Mouse (Mus musculus) kidney, adult 2 months (tissue): ENCODE results near the gene Trio. TPM values are rescaled to one million over a fixed set of nuclear protein-coding genes. Genes with fewer than 3 reads are reported as not detected.

Source experiments
- DNase-seq: peaks from one replicate; pipeline ENCODE4 v3.0.0; 2021
- H3K27ac ChIP-seq: fragments of 200-500 bp; 2 replicates; pipeline ENCODE4 v1.5.1; 2012; ENCODE audit warnings: low read depth, low read length, control low read depth, inconsistent platforms; ENCODE audit not compliant: insufficient read depth
- H3K27me3 ChIP-seq: fragments of 200-500 bp; replicated peaks from 2 replicates; pipeline ENCODE4 v1.6.1; 2012; ENCODE audit warnings: mild to moderate bottlenecking, moderate library complexity, low read length, inconsistent platforms; ENCODE audit not compliant: control insufficient read depth, insufficient read depth
- H3K36me3 ChIP-seq: fragments of 200-500 bp; 2 replicates; pipeline ENCODE4 v1.6.1; 2012; ENCODE audit warnings: mild to moderate bottlenecking, moderate library complexity, low read length, inconsistent platforms; ENCODE audit not compliant: control insufficient read depth, insufficient read depth
- H3K4me1 ChIP-seq: fragments of 200-500 bp; 2 replicates; pipeline ENCODE4 v1.6.1; 2011; ENCODE audit warnings: low read length; ENCODE audit not compliant: control insufficient read depth, insufficient read depth
- H3K4me3 ChIP-seq: fragments of 200-500 bp; 2 replicates; pipeline ENCODE4 v1.5.1; 2011; ENCODE audit warnings: mild to moderate bottlenecking, low read depth, low read length, control low read depth; ENCODE audit not compliant: insufficient read depth
- CTCF ChIP-seq: fragments of 200-500 bp; conservative IDR thresholded peaks from 2 replicates; pipeline ENCODE4 v1.5.1; 2011; ENCODE audit warnings: low read depth, mild to moderate bottlenecking, control low read depth, low read length, moderate library complexity, mixed read lengths; ENCODE audit not compliant: insufficient read depth, insufficient read length
- POLR2A ChIP-seq: fragments of 200-500 bp; IDR thresholded peaks from one replicate; pipeline ENCODE4 v1.6.1; 2011; ENCODE audit warnings: low read depth, low read length, control low read depth
- WGBS: fragments of 180-500 bp; shearing (Covaris S2); methylation state at CpG from one replicate; pipeline ENCODE4 v1.1.7; 2018; 5-methylcytosine and 5-hydroxymethylcytosine counted together
- polyA plus RNA-seq: library from polyadenylated mRNA; depleted of rRNA; stranded (reverse); fragments of >200 nt; gene quantifications from 2 replicates; pipeline ENCODE4 v1.2.3, GENCODE M21; 2012

Trio gene
- polyA plus RNA-seq, 1 experiment, result 37.2 TPM

- DNase-seq, result no peak
- no peak overlapping the region for H3K4me3 ChIP-seq
- 91% methylated on average over 16 of the region's 16 CpGs for WGBS
- TF ChIP-seq POLR2A (no peak), CTCF (no peak)
- H3K4me1 ChIP-seq, result no peaks in the 10 kb centered on the region
- H3K27ac ChIP-seq, result no peak overlapping the region
- no peaks in the 10 kb centered on the region for H3K27me3 ChIP-seq
- no peaks in the 10 kb centered on the region for H3K36me3 ChIP-seq
These were observed 151.8 kb downstream of the Trio start for GRCm38 (mm10) chr15:27873747-27874320.

- WGBS, result 84% methylated on average over 2 of the region's 2 CpGs
- no peak for TF ChIP-seq POLR2A
- no peak for TF ChIP-seq CTCF
These were observed 153.4 kb downstream of the Trio start for GRCm38 (mm10) chr15:27872286-27872685.

GRCm38 (mm10) chr15:27871708-27872107, 153.9 kb downstream of the Trio start:
- Histone ChIP-seq H3K4me3 (no peak overlapping the region), H3K4me1 (no peaks in the 10 kb centered on the region), H3K36me3 (no peaks in the 10 kb centered on the region), H3K27me3 (no peaks in the 10 kb centered on the region), H3K27ac (no peak overlapping the region)
- no peak for DNase-seq
- TF ChIP-seq POLR2A (no peak), CTCF (no peak)
- WGBS, result 86% methylated on average over 10 of the region's 10 CpGs

More at GRCm38 (mm10) chr15:27872286-27872685, 153.4 kb downstream of the Trio start:
- no peaks in the 10 kb centered on the region for H3K36me3 ChIP-seq
- no peak overlapping the region for H3K27ac ChIP-seq
- no peaks in the 10 kb centered on the region for H3K4me1 ChIP-seq
- no peak for DNase-seq
- no peaks in the 10 kb centered on the region for H3K27me3 ChIP-seq
- no peak overlapping the region for H3K4me3 ChIP-seq

- no peak for DNase-seq
- 82% methylated on average over 13 of the region's 13 CpGs for WGBS
- Histone ChIP-seq H3K4me1 (no peaks in the 10 kb centered on the region), H3K27ac (no peak overlapping the region), H3K27me3 (no peaks in the 10 kb centered on the region), H3K4me3 (no peak overlapping the region), H3K36me3 (no peaks in the 10 kb centered on the region)
- TF ChIP-seq POLR2A, result no peak
- TF ChIP-seq CTCF, result no peak
These were observed 154.4 kb downstream of the Trio start for GRCm38 (mm10) chr15:27871260-27871659.

GRCm38 (mm10) chr15:27869001-27869400, 156.6 kb downstream of the Trio start:
- DNase-seq, result no peak
- no peaks in the 10 kb centered on the region for H3K36me3 ChIP-seq
- H3K27me3 ChIP-seq, result no peaks in the 10 kb centered on the region
- H3K4me3 ChIP-seq, result no peak overlapping the region
- TF ChIP-seq CTCF (no peak), POLR2A (no peak)
- H3K27ac ChIP-seq, result no peak overlapping the region
- WGBS, result 70% methylated on average over 4 of the region's 4 CpGs
- H3K4me1 ChIP-seq, result no peaks in the 10 kb centered on the region

GRCm38 (mm10) chr15:27867831-27868230, 157.8 kb downstream of the Trio start:
- Histone ChIP-seq H3K4me1 (no peaks in the 10 kb centered on the region), H3K36me3 (no peaks in the 10 kb centered on the region), H3K27me3 (no peaks in the 10 kb centered on the region), H3K4me3 (no peak overlapping the region), H3K27ac (0 out of 2 replicates have a peak overlapping the region, but pooled peaks have one; percentile 9)
- TF ChIP-seq POLR2A, result no peak
- TF ChIP-seq CTCF, result no peak
- WGBS, result 80% methylated on average over 7 of the region's 7 CpGs
- DNase-seq, result no peak

GRCm38 (mm10) chr15:27866471-27866870, 159.2 kb downstream of the Trio start:
- H3K27ac ChIP-seq, result peak overlapping the region; percentile 66
- TF ChIP-seq CTCF, result no peak
- no peak overlapping the region for H3K4me3 ChIP-seq
- no peaks in the 10 kb centered on the region for H3K36me3 ChIP-seq
- no peaks in the 10 kb centered on the region for H3K27me3 ChIP-seq
- 68% methylated on average over 4 of the region's 4 CpGs for WGBS
- peak; percentile 58 for DNase-seq
- H3K4me1 ChIP-seq, result no peaks in the 10 kb centered on the region
